Mouse (Mus musculus): ENCODE results near the gene 9930021J03Rik. TPM values are rescaled to one million over a fixed set of nuclear protein-coding genes. Genes with fewer than 3 reads are reported as not detected.

Gene 9930021J03Rik
- total RNA-seq (2023), result 28.5 TPM

DNA sequence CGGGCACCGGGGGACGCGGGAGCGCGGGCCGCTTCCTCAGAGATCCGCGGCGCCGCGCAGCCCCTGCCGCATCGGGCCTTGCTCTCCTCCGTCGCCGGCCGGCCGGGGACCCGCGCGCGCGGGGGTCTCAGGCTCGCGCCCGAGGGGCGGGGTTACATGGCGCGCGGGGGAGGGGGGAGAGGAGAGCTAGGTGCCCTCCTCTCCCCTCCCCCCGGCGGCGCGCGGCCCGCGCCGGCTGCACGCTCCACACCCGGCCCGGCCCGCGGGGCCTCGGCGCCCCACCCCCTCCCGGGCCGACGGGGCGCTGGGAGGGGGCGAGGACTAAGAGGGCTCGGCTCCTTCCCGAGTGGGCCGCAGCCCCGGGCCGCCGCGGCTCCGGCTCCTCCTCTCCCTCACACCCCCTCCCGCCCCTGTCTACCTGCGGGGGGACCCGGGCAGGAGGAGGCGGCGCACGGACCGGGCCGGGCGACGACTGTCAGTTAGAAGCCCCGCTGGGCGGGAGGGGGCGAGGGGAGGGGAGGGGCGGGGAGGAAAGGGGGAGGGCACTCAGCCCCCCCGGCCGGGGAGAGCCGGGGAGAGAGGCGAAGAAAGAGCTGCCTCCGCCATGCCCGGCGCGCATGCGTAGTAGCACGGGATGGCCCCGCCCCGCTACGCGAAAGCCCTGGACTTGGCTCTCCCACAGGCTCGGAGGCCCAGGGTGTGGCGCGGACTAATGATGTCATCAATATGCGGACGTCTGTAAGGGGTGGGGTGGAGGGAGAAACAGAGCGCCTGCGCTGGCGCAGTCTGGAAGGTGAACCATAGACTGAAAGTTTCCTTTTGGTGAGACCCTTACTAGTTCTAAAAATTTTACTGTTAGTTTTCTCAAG, at the start of gene 9930021J03Rik:
TSS of gene 9930021J03Rik (minus strand) at position 73 of the 869 bp plus-strand sequence.

DNA sequence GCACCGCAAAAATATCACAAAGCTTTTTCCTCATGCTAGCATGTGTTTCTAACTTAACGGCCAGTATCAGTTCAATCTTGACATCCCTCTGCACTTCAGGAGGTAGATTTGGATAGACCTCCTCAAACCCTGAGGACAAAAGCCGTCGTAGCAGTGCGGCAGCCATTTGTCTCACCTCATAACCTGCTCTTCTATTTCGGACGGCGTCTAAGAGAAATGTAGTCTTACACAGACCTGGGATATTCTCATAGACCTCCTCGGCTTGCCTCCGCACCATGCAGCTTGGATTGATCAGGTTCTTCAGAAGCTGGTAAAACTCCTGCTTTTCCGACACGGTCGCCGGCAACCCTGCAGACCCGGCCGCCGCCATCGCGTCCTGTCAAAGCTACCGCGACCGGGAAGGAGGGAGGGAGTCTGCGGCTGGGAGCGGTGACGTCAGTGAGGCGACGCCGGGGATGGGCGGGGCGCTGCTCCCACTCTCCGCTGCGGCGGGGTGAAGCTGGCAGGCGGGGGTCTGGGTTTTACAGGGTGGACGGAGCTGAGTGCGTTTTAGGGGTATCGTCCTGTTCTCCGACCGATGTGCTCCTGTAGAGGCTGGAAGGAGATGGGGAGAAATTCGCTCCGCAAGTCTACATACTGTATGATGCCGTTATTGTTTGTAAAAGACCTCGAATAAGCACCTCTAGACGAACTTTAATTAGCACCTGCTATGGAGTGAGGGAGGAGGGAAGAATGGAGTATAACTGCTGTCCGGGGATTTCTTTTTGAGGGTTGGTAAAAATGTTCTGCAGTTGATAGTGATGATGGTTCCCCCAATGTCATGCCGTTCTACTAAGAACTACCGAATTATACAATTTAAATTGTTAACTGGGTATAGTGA, 7.0 kb upstream of the 9930021J03Rik start, which contains the start of gene Ranbp6:
TSS of gene Ranbp6 (minus strand) at position 394 of the 880 bp plus-strand sequence.

DNA sequence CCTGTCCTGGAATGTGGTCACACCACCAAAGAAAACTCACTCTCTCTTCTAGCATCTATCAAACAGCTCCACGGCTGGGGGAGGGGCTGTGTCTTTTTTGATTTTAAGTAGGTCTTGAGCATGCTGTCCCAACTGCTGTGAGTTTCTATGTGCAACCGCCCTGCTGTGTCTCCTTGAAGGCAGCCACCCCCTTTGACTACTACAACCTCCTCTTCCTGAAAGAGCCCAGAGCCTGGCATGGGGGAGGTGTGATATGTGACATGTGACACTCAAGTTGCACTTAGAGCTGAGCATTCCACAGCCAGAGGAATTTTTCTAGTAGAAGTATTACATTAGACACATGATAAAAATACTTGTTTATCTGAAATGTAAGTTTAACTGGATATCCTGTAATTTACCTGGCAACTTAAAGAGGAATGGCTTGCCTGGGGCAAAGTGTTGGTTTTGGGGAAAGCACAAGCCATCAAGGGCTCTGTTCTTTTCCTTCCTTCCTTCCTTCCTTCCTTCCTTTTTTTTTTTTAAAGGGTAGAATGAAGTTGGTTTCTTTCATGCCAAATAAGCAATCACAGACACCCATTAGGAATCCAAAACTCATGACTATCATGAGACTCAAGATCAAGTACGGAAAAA, 108.4 kb downstream of the 9930021J03Rik start, which contains the start of gene Mlana:
TSS of gene Mlana (plus strand) at position 580 of the 630 bp plus-strand sequence.

Other genes with a start within 250 kb of the 9930021J03Rik start
- 19.7 TPM for gene Ermp1, start 157.6 kb downstream of the 9930021J03Rik start, total RNA-seq (2023)
- not detected for gene Mlana, start 108.2 kb downstream of the 9930021J03Rik start, total RNA-seq (2023)
- gene Ranbp6, start 7.0 kb upstream of the 9930021J03Rik start, total RNA-seq (2023), result 22.8 TPM
- not detected for gene Il33, start 119.1 kb upstream of the 9930021J03Rik start, total RNA-seq (2023)
- gene Trpd52l3, start 197.8 kb upstream of the 9930021J03Rik start, total RNA-seq (2023), result not detected
- gene Uhrf2, start 224.5 kb upstream of the 9930021J03Rik start, total RNA-seq (2023), result 79.2 TPM

Measured in CD4-positive naive resting alpha-beta T cell, adult 57 days (primary cell).